ENCODE assay signal across 8 mouse cellular contexts in genomic region chr3:94372641-94373040, GRCm38 (mm10). TPM values are rescaled to one million over a fixed set of nuclear protein-coding genes. Genes with fewer than 3 reads are reported as not detected.
DNase-seq lines count a peak whose midpoint lies in the region; ATAC-seq lines count a peak whose summit lies in the region.

Gene Rorc, plus strand, starts transcription at chr3:94372794.

- peaks cover 29% of the 10 kb centered on the region for H3K4me1 ChIP-seq in forebrain, embryonic 13.5 days
- peaks cover 28% of the 10 kb centered on the region for H3K4me1 ChIP-seq in midbrain, embryonic 13.5 days (replicated peaks)

- H3K36me3 ChIP-seq in forebrain, embryonic 13.5 days (ENCODE audit: poor library complexity, severe bottlenecking): no peaks in the 10 kb centered on the region
- no peaks in the 10 kb centered on the region for H3K36me3 ChIP-seq in midbrain, embryonic 13.5 days

- DNase-seq in thymus, postnatal 14 days: peak; percentile 24
- DNase-seq in thymus, adult 18-20 months: no peak
- peak; percentile 26 for DNase-seq in heart, postnatal 25 days (ENCODE audit: low spot score)
- peak; percentile 64 to 78 for DNase-seq in kidney, postnatal 4 days
- no peak for DNase-seq in frontal cortex, postnatal 25 days (ENCODE audit: low spot score in 2 of 2)

- peak within 1 kb of the TSS; percentile 51 for H3K9ac ChIP-seq in forebrain, embryonic 13.5 days
- no peak within 1 kb of the TSS; the same call in 1 of the 2 replicates for H3K9ac ChIP-seq in midbrain, embryonic 13.5 days (replicated peaks)

- 14% methylated on average over 5 of the region's 5 CpGs for WGBS in forebrain, embryonic 13.5 days
- 16% methylated on average over 5 of the region's 5 CpGs for WGBS in midbrain, embryonic 13.5 days

- no peak within 1 kb of the TSS for H3K27ac ChIP-seq in forebrain, embryonic 13.5 days
- H3K27ac ChIP-seq in midbrain, embryonic 13.5 days: no peak within 1 kb of the TSS

- H3K4me2 ChIP-seq in forebrain, embryonic 13.5 days: peak within 1 kb of the TSS; percentile 55
- peak within 1 kb of the TSS; percentile 36 for H3K4me2 ChIP-seq in midbrain, embryonic 13.5 days (replicated peaks)

- no peaks in the 10 kb centered on the region for H3K27me3 ChIP-seq in forebrain, embryonic 13.5 days
- H3K27me3 ChIP-seq in midbrain, embryonic 13.5 days: peaks cover 8% of the 10 kb centered on the region

- peak within 1 kb of the TSS; percentile 25 for H3K4me3 ChIP-seq in forebrain, embryonic 13.5 days
- peak within 1 kb of the TSS; percentile 17; the same call in 1 of the 2 replicates for H3K4me3 ChIP-seq in midbrain, embryonic 13.5 days (replicated peaks)

- no peaks in the 10 kb centered on the region for H3K9me3 ChIP-seq in forebrain, embryonic 13.5 days (replicated peaks)
- H3K9me3 ChIP-seq in midbrain, embryonic 13.5 days: no peaks in the 10 kb centered on the region

- no peak for ATAC-seq in forebrain, embryonic 13.5 days
- peak; percentile 10; the same call in 1 of the 2 replicates for ATAC-seq in midbrain, embryonic 13.5 days
- no peak for ATAC-seq in frontal cortex, adult (ENCODE audit: low TSS enrichment)

- intact Hi-C loops in heart, postnatal 25 days (cut with DNase I): no loop called here

RNA-seq across cellular contexts. Expression of gene Rorc, which starts in this region (rescaled TPM):
- 1.7 and 2.1 TPM in 2 replicates for polyA plus RNA-seq in forebrain, embryonic 13.5 days (2015; fragmentation: Nextera tagmentation; extraction: Ambion mirVana)
- total RNA-seq in heart, postnatal 25 days (2021): 10 to 100 TPM; 22.3 to 38.7 TPM
- 0.79 and 1.0 TPM in 2 replicates for polyA plus RNA-seq in midbrain, embryonic 13.5 days (2015; fragmentation: Nextera tagmentation; extraction: Ambion mirVana)

Comparison
In these comparisons a context has a peak if more than half of its experiments do, and no peak if none do; other contexts are left out.
1. DNase-seq: peak in thymus, postnatal 14 days (single experiment), heart, postnatal 25 days (single experiment) and kidney, postnatal 4 days (2 of 2); none in thymus, adult 18-20 months (0 of 2) and frontal cortex, postnatal 25 days (0 of 2).